Mouse (Mus musculus) myocyte (in vitro differentiated cells): ENCODE results near the gene Ercc6l2. TPM values are rescaled to one million over a fixed set of nuclear protein-coding genes. Genes with fewer than 3 reads are reported as not detected.

Source experiments
- H3K27me3 ChIP-seq: one replicate; pipeline ENCODE4 v1.6.1; 2011; ENCODE audit not compliant: control insufficient read depth, insufficient read depth, insufficient read length
- H3K36me3 ChIP-seq: one replicate; pipeline ENCODE4 v1.6.1; 2011; ENCODE audit not compliant: control insufficient read depth, insufficient read depth
- H3K4me2 ChIP-seq: one replicate; pipeline ENCODE4 v1.6.1; 2011; ENCODE audit warnings: low read depth, control low read depth
- H3K4me3 ChIP-seq: one replicate; pipeline ENCODE4 v1.5.1; 2011; ENCODE audit warnings: mild to moderate bottlenecking, control low read depth, moderate library complexity
- H3K79me2 ChIP-seq: one replicate; pipeline ENCODE4 v1.6.1; 2011; ENCODE audit not compliant: control insufficient read depth, insufficient read depth
- H3ac ChIP-seq: one replicate; pipeline ENCODE4 v1.6.1; 2011; ENCODE audit not compliant: control insufficient read depth, insufficient read length
- CEBPB ChIP-seq: IDR thresholded peaks from 2 replicates; pipeline ENCODE4 v1.6.1; 2011; ENCODE audit warnings: mild to moderate bottlenecking, moderate library complexity; ENCODE audit not compliant: poor library complexity, insufficient read depth, severe bottlenecking
- E2F4 ChIP-seq: IDR thresholded peaks from one replicate; pipeline ENCODE4 v1.6.1; 2011; ENCODE audit warnings: mild to moderate bottlenecking, control low read depth, moderate library complexity; ENCODE audit not compliant: insufficient read depth
- MAX ChIP-seq: IDR thresholded peaks from one replicate; pipeline ENCODE4 v1.6.1; 2011; ENCODE audit warnings: low read depth, mild to moderate bottlenecking, control low read depth
- MYOD1 ChIP-seq, 3 experiments: IDR thresholded peaks; one replicate each; pipeline ENCODE4 v1.6.1; 2011; ENCODE audit warnings: control low read depth in 2 of 3, low read depth in 2 of 3, mild to moderate bottlenecking in 2 of 3, moderate library complexity in 1 of 3; ENCODE audit not compliant: insufficient read length in 2 of 3, control insufficient read depth in 1 of 3
- MYOG ChIP-seq, 3 experiments: IDR thresholded peaks; one replicate each; pipeline ENCODE4 v1.6.1; 2011; ENCODE audit warnings: control low read depth in 2 of 3, low read depth in 2 of 3, mild to moderate bottlenecking in 2 of 3; ENCODE audit not compliant: insufficient read length in 2 of 3, control insufficient read depth in 1 of 3, insufficient read depth in 1 of 3
- POLR2A ChIP-seq: IDR thresholded peaks from one replicate; pipeline ENCODE4 v1.6.1; 2011; ENCODE audit warnings: low read depth, mild to moderate bottlenecking, control low read depth, moderate library complexity; ENCODE audit not compliant: insufficient read length
- POLR2AphosphoS2 ChIP-seq: IDR thresholded peaks from one replicate; pipeline ENCODE4 v1.6.1; 2011; ENCODE audit warnings: low read depth, control low read depth; ENCODE audit not compliant: insufficient read length
- REST ChIP-seq: IDR thresholded peaks from one replicate; pipeline ENCODE4 v1.6.1; 2011; ENCODE audit warnings: mild to moderate bottlenecking, control low read depth, moderate library complexity; ENCODE audit not compliant: insufficient read depth, insufficient read length
- SRF ChIP-seq: IDR thresholded peaks from one replicate; pipeline ENCODE4 v1.6.1; 2011; ENCODE audit warnings: low read depth; ENCODE audit not compliant: control insufficient read depth, insufficient read length
- TCF12 ChIP-seq: IDR thresholded peaks from one replicate; pipeline ENCODE4 v1.6.1; 2011; ENCODE audit warnings: mild to moderate bottlenecking, control low read depth; ENCODE audit not compliant: poor library complexity, insufficient read depth, severe bottlenecking
- TCF3 ChIP-seq: IDR thresholded peaks from one replicate; pipeline ENCODE4 v1.6.1; 2011; ENCODE audit warnings: low read depth, control low read depth; ENCODE audit not compliant: insufficient read length
- USF1 ChIP-seq: IDR thresholded peaks from one replicate; pipeline ENCODE4 v1.6.1; 2011; ENCODE audit warnings: low read depth, mild to moderate bottlenecking, control low read depth, moderate library complexity
- polyA plus RNA-seq: library from polyadenylated mRNA; unstranded; fragments of >200 nt; fragmentation: generic; extraction: Trizol; gene quantifications from one replicate; pipeline ENCODE4 v1.2.1, GENCODE M21; 2012; ENCODE audit warnings: missing spikeins

Ercc6l2 gene
- polyA plus RNA-seq, 1 experiment: 3.4 TPM

DNA sequence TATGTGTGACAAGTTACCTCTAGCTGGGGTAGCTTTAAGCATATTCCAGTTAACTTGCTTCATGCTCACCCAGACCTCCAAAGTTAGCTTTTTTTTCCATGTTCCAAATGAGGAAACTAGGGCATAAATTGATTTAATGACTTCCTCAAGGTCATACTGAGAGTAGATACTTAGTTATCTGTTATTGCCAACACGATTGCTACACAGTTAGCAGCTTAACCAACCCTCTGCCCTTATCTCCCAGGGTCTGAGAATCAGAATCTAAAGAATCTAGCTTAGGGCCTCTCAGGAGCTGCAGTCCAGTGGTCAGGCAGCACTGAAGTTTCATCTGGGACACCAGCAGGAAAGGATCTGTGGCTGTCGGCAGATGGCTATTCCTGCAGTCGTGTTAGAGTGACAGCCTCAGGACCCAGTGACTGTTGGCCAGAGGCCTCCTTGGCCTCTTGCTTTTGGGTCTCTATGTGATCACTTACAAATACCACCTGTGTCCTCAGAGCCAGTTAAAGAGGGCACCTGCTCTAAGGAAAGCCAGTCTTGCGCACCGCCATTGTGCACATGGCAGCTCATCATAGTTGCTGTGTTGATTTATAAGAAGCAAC lies 115.0 kb downstream of the Ercc6l2 start:
- H3K27me3 ChIP-seq: no peaks in the 10 kb centered on the region
- H3K4me3 ChIP-seq: no peak overlapping the region
- no peak overlapping the region for H3ac ChIP-seq
- H3K36me3 ChIP-seq: no peaks in the 10 kb centered on the region
- no peaks in the 10 kb centered on the region for H3K79me2 ChIP-seq
- TF ChIP-seq CEBPB (no peak), MYOG (IDR thresholded peaks at IDR 0.05; ENCODE audit: control insufficient read depth in 1 of 3, insufficient read depth in 1 of 3, insufficient read length in 2 of 3, low read depth in 2 of 3) (no peak), TCF12 (no peak), POLR2A (no peak), TCF3 (no peak), SRF (no peak), MAX (no peak), POLR2AphosphoS2 (no peak), E2F4 (no peak), MYOD1 (IDR thresholded peaks at IDR 0.05; ENCODE audit: control insufficient read depth in 1 of 3, insufficient read length in 2 of 3, low read depth in 2 of 3) (no peak)
- H3K4me2 ChIP-seq: no peak overlapping the region

GRCm38 (mm10) chr13:63930525-63930924 lies 115.5 kb downstream of the Ercc6l2 start:
- H3K27me3 ChIP-seq: no peaks in the 10 kb centered on the region
- no peak overlapping the region for H3K4me3 ChIP-seq
- no peak overlapping the region for H3ac ChIP-seq
- no peak overlapping the region for H3K4me2 ChIP-seq
- no peaks in the 10 kb centered on the region for H3K79me2 ChIP-seq
- no peak for TF ChIP-seq CEBPB
- no peak for TF ChIP-seq TCF12
- TF ChIP-seq POLR2A: no peak
- TF ChIP-seq REST: no peak
- TF ChIP-seq MAX: no peak
- no peak for TF ChIP-seq USF1
- H3K36me3 ChIP-seq: no peaks in the 10 kb centered on the region

GRCm38 (mm10) chr13:63936369-63936768 lies 121.3 kb downstream of the Ercc6l2 start:
- H3ac ChIP-seq: no peak overlapping the region
- H3K36me3 ChIP-seq: no peaks in the 10 kb centered on the region
- no peak for TF ChIP-seq MYOD1 (IDR thresholded peaks at IDR 0.05; ENCODE audit: control insufficient read depth in 1 of 3, insufficient read length in 2 of 3, low read depth in 2 of 3)
- no peak for TF ChIP-seq CEBPB
- TF ChIP-seq MYOG (IDR thresholded peaks at IDR 0.05; ENCODE audit: control insufficient read depth in 1 of 3, insufficient read depth in 1 of 3, insufficient read length in 2 of 3, low read depth in 2 of 3): no peak
- H3K4me2 ChIP-seq: no peak overlapping the region
- no peak overlapping the region for H3K4me3 ChIP-seq
- H3K27me3 ChIP-seq: no peaks in the 10 kb centered on the region
- H3K79me2 ChIP-seq: no peaks in the 10 kb centered on the region

DNA sequence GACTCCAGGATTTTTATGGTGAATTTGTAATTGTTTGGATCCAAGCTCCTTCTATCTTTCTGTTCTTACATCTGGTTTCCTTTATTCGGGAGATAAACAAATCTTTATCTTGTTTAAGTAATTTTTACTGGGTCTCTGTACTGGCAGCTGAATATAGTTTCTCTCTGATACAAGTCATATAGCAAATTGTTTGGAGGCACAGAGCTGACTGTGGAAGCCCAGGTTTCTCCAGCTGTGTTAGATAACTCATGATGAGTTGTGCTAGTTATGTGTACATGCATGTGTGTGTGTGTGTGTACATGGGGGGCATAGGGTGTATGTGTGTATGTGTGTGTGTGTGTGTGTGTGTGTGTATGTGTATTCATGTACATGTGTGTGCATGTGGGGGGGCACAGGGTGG lies 125.2 kb downstream of the Ercc6l2 start:
- Histone ChIP-seq H3K4me3 (no peak overlapping the region), H3K27me3 (no peaks in the 10 kb centered on the region), H3K36me3 (no peaks in the 10 kb centered on the region), H3K79me2 (no peaks in the 10 kb centered on the region), H3ac (no peak overlapping the region), H3K4me2 (no peak overlapping the region)
- TF ChIP-seq USF1 (no peak), CEBPB (no peak), MYOD1 (IDR thresholded peaks at IDR 0.05; ENCODE audit: control insufficient read depth in 1 of 3, insufficient read length in 2 of 3, low read depth in 2 of 3) (no peak), MAX (no peak), POLR2AphosphoS2 (no peak)

DNA sequence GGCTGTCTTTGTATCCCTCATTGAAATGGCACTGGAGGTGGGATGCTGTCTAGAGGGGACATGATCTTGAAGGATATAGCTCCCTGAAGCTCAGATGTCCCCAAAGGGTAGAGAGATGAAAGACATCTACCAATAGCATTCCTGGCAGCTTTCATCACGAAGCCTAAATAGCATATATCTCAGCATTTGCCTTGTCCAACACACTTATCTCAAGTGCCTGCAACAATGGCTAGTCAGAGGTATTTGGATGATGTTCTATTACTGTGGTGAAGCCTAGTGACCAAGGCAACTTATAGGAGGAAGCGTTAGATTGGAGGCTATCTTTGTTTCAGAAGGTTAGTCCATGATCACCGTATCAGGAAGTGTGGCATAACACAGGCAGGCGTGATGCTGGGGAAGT lies 126.1 kb downstream of the Ercc6l2 start:
- Histone ChIP-seq H3ac (no peak overlapping the region), H3K4me3 (no peak overlapping the region), H3K79me2 (no peaks in the 10 kb centered on the region), H3K27me3 (no peaks in the 10 kb centered on the region), H3K36me3 (no peaks in the 10 kb centered on the region), H3K4me2 (no peak overlapping the region)
- no peak for TF ChIP-seq MYOD1 (IDR thresholded peaks at IDR 0.05; ENCODE audit: control insufficient read depth in 1 of 3, insufficient read length in 2 of 3, low read depth in 2 of 3)
- no peak for TF ChIP-seq MAX
- TF ChIP-seq POLR2AphosphoS2: no peak

DNA sequence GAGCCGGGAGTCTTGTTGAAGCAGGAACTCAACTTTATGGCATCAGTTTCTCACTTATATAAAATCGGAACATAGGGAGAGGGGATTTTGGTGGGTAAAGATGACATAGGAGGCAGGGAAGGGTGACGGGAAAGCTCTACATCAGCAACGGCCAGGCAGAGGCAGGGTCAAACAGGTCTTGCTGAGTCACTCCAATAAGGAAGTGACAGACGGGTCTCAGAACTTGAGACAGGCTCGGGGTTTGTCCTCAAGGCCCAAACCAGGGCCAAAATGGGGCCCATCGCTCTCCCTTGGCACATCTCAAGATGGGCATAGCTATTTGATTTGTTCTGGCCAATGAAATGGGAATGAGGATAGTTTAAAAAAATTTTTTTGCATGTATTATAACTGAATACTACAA lies 128.6 kb downstream of the Ercc6l2 start:
- Histone ChIP-seq H3K36me3 (no peaks in the 10 kb centered on the region), H3K4me3 (no peak overlapping the region), H3K79me2 (no peaks in the 10 kb centered on the region), H3K4me2 (no peak overlapping the region), H3ac (no peak overlapping the region), H3K27me3 (no peaks in the 10 kb centered on the region)
- TF ChIP-seq POLR2A: no peak
- no peak for TF ChIP-seq POLR2AphosphoS2
- TF ChIP-seq USF1: no peak
- TF ChIP-seq REST: no peak
- no peak for TF ChIP-seq MAX
- TF ChIP-seq CEBPB: no peak
- no peak for TF ChIP-seq MYOG (IDR thresholded peaks at IDR 0.05; ENCODE audit: control insufficient read depth in 1 of 3, insufficient read depth in 1 of 3, insufficient read length in 2 of 3, low read depth in 2 of 3)
- TF ChIP-seq TCF3: no peak
- TF ChIP-seq MYOD1 (IDR thresholded peaks at IDR 0.05; ENCODE audit: control insufficient read depth in 1 of 3, insufficient read length in 2 of 3, low read depth in 2 of 3): no peak
- no peak for TF ChIP-seq TCF12
- no peak for TF ChIP-seq SRF
- no peak for TF ChIP-seq E2F4
